Mouse (Mus musculus): ENCODE measurements around the gene Gm21440. TPM values are rescaled to one million over a fixed set of nuclear protein-coding genes. Genes with fewer than 3 reads are reported as not detected.
"Not testable (repeated sequence)": the region's sequence is repeated elsewhere in the genome, so short reads cannot be mapped to it uniquely, and the experiment has no call there.

The Gm21440 gene
- total RNA-seq (2021), result not detected in 2 replicates
- long read RNA-seq, experiment 1, result 0 reads
- long read RNA-seq, experiment 2, result 0 reads

DNA sequence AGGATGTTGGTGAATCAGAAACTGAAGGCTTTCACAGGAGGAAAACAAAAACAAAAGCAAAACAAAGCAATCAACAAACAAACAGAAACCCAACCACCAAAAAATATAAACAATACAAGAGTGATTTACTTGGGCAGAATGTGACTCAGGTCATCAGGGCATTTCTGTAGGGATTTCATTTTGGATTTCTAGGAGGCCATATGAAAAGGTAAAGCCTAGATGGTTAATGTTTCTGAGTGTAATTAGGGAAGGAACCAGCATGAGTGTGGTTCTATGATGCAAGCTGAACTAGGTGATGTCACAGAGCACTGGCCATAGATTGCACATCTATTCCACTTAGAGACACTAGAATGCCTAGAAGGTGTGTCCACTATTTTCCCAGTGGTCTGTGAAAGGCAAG lies at the start of gene Gm21440, which contains the start of gene Gm21454:
Gm21440 (plus strand) TSS at position 301 of the 400 bp plus-strand sequence.
Gm21454 (plus strand) TSS at position 352 of the 400 bp plus-strand sequence.
- not testable (repeated sequence) for DNase-seq

DNA sequence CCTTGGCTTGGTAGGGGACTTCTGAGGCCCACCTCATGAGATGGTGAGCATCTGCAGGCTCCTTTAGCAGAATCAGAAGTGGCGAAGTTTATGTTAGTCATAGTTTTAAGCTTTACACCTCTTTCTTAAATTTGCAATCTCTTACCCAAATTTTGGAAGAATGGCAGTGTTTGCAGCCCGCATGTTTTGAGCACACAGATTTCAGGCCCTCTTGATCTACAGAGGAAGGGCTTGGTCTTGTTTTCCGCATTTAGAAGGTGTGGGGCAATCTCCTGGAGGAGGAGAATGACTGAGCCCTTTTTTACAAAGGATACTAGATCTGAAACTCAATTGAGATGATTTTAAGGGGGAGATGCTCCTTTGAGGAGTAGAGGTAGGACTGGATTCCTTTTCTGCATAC lies 28.4 kb upstream of the Gm21440 start, which contains the start of gene Gm21828:
Gm21828 (minus strand) TSS at position 101 of the 400 bp plus-strand sequence.
- DNase-seq, result not testable (repeated sequence)

Other genes starting within 250 kb of the Gm21440 start
- not detected in 2 replicates for gene Gm20807, start 209.5 kb upstream of the Gm21440 start, total RNA-seq (2021)
- not detected in 2 replicates for gene Gm21891, start 118.9 kb upstream of the Gm21440 start, total RNA-seq (2021)
- not detected in 2 replicates for gene Gm21425, start 90.4 kb upstream of the Gm21440 start, total RNA-seq (2021)
- gene Gm21828, start 28.5 kb upstream of the Gm21440 start, total RNA-seq (2021), result not detected in 2 replicates
- gene Gm21454, start 51 bp downstream of the Gm21440 start, total RNA-seq (2021), result not detected in 2 replicates
- gene Gm21725, start 96.7 kb downstream of the Gm21440 start, total RNA-seq (2021), result not detected in 2 replicates
- gene Gm21866, start 213.2 kb downstream of the Gm21440 start, total RNA-seq (2021), result not detected in 2 replicates
- not detected in 2 replicates for gene Gm20773, start 241.6 kb downstream of the Gm21440 start, total RNA-seq (2021)

Measured in adrenal gland, postnatal 14 days (tissue).